Mouse (Mus musculus): ENCODE results near the gene Tex9. TPM values are rescaled to one million over a fixed set of nuclear protein-coding genes. Genes with fewer than 3 reads are reported as not detected.
A peak's percentile ranks its signal among the peaks of the same experiment; 100 is the strongest.

The Tex9 gene
- polyA plus RNA-seq, 1 experiment from 2014 or later = 44.5 TPM

DNA sequence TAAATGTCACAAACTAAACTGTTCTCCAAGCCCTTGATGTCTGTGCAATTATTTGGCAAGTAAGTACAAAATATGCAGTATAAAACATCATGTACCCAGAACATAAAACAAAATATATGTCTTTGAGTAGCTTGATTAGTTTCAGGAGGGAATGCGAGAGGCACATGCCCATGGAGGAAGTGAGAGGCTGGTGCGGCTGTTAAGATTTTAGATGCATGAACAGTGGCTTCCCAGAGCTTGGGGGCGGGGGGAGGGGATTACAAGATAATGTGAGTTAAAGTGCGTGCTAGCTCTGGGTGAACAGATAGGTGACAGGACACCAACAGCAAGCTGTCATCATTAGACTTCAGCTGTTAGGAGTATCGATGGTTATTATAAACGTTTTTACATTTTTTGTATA is 40.9 kb downstream of the Tex9 start:
- Histone ChIP-seq H3K4me2 (no peak overlapping the region), H3K27ac (no peak overlapping the region), H3K36me3 (peaks cover 61% of the 10 kb centered on the region), H3K4me1 (no peaks in the 10 kb centered on the region), H3K9ac (no peak overlapping the region), H3K4me3 (no peak overlapping the region), H3K27me3 (no peaks in the 10 kb centered on the region), H3K9me3 (no peaks in the 10 kb centered on the region)
- no peak for ATAC-seq (ENCODE audit: insufficient number of reproducible peaks, insufficient read depth, low FRiP score, low TSS enrichment, low read depth)
- WGBS = 75% methylated on average over 6 of the region's 6 CpGs

DNA sequence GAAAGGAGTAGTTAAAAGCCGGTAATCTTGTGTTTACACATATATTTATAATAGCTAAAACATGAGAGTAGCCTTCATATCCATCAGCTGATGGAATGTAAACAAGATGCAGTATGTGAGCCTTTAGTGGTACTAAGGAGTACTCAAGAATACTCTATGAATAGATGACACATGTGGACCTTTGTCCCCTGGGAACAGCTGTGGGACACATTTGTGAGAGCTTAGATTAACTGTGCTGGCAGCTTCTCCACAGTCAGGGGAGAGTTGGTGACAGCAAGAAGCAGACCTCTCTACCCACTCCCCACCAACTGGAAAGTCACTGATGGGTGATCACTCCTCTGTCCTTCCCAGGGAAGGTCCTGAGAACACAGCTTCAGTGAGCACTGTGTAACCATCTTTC is 41.6 kb downstream of the Tex9 start:
- Histone ChIP-seq H3K36me3 (peaks cover 58% of the 10 kb centered on the region), H3K4me3 (no peak overlapping the region), H3K4me2 (no peak overlapping the region), H3K4me1 (no peaks in the 10 kb centered on the region), H3K27me3 (no peaks in the 10 kb centered on the region), H3K9me3 (no peaks in the 10 kb centered on the region), H3K9ac (no peak overlapping the region), H3K27ac (no peak overlapping the region)
- no peak for ATAC-seq (ENCODE audit: insufficient number of reproducible peaks, insufficient read depth, low FRiP score, low TSS enrichment, low read depth)
- 92% methylated on average over 1 of the region's 1 CpGs for WGBS

GRCm38 (mm10) chr9:72449841-72450240 is 42.2 kb downstream of the Tex9 start:
- ATAC-seq (ENCODE audit: insufficient number of reproducible peaks, insufficient read depth, low FRiP score, low TSS enrichment, low read depth) = no peak
- peaks cover 54% of the 10 kb centered on the region for H3K36me3 ChIP-seq
- no peak overlapping the region for H3K9ac ChIP-seq
- no peaks in the 10 kb centered on the region for H3K27me3 ChIP-seq
- WGBS = 82% methylated on average over 2 of the region's 2 CpGs
- H3K4me2 ChIP-seq = no peak overlapping the region
- no peak overlapping the region for H3K4me3 ChIP-seq
- H3K27ac ChIP-seq = no peak overlapping the region
- no peaks in the 10 kb centered on the region for H3K4me1 ChIP-seq
- no peaks in the 10 kb centered on the region for H3K9me3 ChIP-seq

- no peaks in the 10 kb centered on the region for H3K27me3 ChIP-seq
- ATAC-seq (ENCODE audit: insufficient number of reproducible peaks, insufficient read depth, low FRiP score, low TSS enrichment, low read depth) = no peak
- no peak overlapping the region for H3K4me2 ChIP-seq
- WGBS = 86% methylated on average over 7 of the region's 7 CpGs
- no peaks in the 10 kb centered on the region for H3K4me1 ChIP-seq
- H3K4me3 ChIP-seq = no peak overlapping the region
- H3K9me3 ChIP-seq = no peaks in the 10 kb centered on the region
- H3K9ac ChIP-seq = no peak overlapping the region
- H3K36me3 ChIP-seq = peaks cover 55% of the 10 kb centered on the region
- H3K27ac ChIP-seq = no peak overlapping the region
Measured at GRCm38 (mm10) chr9:72449367-72449766, 42.6 kb downstream of the Tex9 start.

DNA sequence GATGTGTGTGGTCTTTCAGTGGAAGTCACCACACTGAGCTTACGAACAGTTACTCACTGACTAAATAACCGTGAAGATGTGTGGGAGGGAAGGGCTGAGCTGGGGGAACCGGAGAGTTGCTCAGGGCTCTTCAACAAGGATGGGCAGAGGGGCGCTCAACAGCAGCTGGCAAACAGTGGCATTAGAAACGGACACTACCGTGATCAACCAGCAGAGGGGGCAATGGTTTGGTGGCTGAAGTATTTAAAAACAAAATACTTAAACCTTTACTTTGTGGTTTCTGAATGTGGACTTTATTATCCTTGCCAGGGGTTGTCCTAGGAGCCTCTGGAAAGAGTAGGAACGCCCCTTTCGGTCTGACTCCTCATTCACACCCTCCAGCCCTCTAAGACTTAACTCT is 44.0 kb downstream of the Tex9 start:
- H3K4me1 ChIP-seq = no peaks in the 10 kb centered on the region
- H3K27ac ChIP-seq = no peak overlapping the region
- H3K9ac ChIP-seq = no peak overlapping the region
- H3K36me3 ChIP-seq = peaks cover 48% of the 10 kb centered on the region
- no peaks in the 10 kb centered on the region for H3K9me3 ChIP-seq
- no peak overlapping the region for H3K4me2 ChIP-seq
- no peaks in the 10 kb centered on the region for H3K27me3 ChIP-seq
- no peak overlapping the region for H3K4me3 ChIP-seq
- ATAC-seq (ENCODE audit: insufficient number of reproducible peaks, insufficient read depth, low FRiP score, low TSS enrichment, low read depth) = no peak
- 38% methylated on average over 8 of the region's 8 CpGs for WGBS

DNA sequence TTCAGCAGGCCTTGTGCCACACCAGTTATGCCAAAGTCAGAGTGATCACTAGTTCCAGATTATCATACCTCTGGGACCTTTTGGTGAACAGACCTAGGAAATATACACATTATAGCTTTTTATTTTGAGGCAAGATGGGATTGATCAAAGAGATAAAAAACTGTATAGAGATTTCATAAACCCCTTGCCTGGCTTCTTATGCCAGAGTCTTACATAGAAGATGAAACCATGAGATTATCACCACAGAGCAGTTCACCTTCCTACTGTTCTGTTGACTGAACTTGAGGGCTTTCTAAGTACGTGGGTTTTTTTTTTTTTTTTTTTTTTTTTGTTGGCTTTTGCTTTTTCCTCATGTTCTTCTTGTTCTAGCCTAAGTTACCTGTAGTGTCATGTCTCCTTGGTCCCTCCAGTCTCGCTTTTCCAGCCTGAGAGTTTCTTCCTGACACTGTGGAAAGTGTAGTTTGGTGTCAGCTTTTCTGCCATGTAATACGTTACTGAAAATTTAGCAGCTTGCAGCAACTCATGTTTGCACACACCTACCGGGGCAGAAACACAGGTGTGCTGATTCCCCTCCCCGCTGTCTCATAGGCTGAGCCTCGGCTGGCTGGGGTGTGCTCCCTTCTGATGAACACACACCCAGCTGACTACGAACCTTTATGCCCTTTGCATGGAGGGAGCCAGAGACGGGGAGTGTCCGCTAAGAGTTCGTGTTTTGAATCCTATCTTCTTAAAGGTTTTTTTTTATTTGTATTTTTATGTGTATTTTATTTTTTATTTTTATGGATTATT is 49.9 kb downstream of the Tex9 start:
- Histone ChIP-seq H3K4me2 (no peak overlapping the region), H3K4me3 (no peak overlapping the region), H3K9me3 (no peaks in the 10 kb centered on the region), H3K36me3 (peaks cover 22% of the 10 kb centered on the region), H3K4me1 (peaks cover 15% of the 10 kb centered on the region), H3K9ac (no peak overlapping the region), H3K27me3 (no peaks in the 10 kb centered on the region), H3K27ac (no peak overlapping the region)
- WGBS = 90% methylated on average over 10 of the region's 10 CpGs
- ATAC-seq (ENCODE audit: insufficient number of reproducible peaks, insufficient read depth, low FRiP score, low TSS enrichment, low read depth) = no peak

- no peak overlapping the region for H3K9ac ChIP-seq
- no peak overlapping the region for H3K4me2 ChIP-seq
- ATAC-seq (ENCODE audit: insufficient number of reproducible peaks, insufficient read depth, low FRiP score, low TSS enrichment, low read depth) = no peak
- H3K36me3 ChIP-seq = peaks cover 13% of the 10 kb centered on the region
- H3K4me1 ChIP-seq = peaks cover 15% of the 10 kb centered on the region
- H3K27ac ChIP-seq = no peak overlapping the region
- 84% methylated on average over 8 of the region's 8 CpGs for WGBS
- H3K27me3 ChIP-seq = no peaks in the 10 kb centered on the region
- no peaks in the 10 kb centered on the region for H3K9me3 ChIP-seq
- H3K4me3 ChIP-seq = no peak overlapping the region
Measured at GRCm38 (mm10) chr9:72440948-72441926, 50.8 kb downstream of the Tex9 start.

DNA sequence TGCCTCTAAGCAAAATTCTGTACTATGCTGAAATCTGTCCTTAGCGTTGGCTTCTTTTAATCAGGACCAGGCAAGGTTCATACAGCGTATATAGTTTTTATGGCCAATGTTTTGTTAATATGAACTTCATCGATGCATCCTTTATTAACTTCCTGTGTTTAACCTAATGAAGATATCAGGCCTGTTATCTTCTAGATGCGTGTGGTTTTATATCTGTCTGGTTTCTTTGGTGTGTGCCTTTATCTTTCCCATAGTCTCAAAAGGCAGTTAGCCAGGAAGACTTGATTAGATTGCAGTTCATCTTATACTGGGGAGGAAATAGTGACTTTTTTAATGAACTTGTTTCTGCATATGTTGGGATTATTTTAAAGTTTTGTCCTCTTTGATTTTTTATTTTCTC is 51.7 kb downstream of the Tex9 start:
- Histone ChIP-seq H3K4me3 (no peak overlapping the region), H3K27me3 (no peaks in the 10 kb centered on the region), H3K27ac (no peak overlapping the region), H3K36me3 (peaks cover 10% of the 10 kb centered on the region; the same call in 1 of the 2 replicates), H3K4me2 (no peak overlapping the region), H3K4me1 (peaks cover 16% of the 10 kb centered on the region), H3K9me3 (no peaks in the 10 kb centered on the region), H3K9ac (no peak overlapping the region)
- no peak for ATAC-seq (ENCODE audit: insufficient number of reproducible peaks, insufficient read depth, low FRiP score, low TSS enrichment, low read depth)
- WGBS = 86% methylated on average over 4 of the region's 4 CpGs

DNA sequence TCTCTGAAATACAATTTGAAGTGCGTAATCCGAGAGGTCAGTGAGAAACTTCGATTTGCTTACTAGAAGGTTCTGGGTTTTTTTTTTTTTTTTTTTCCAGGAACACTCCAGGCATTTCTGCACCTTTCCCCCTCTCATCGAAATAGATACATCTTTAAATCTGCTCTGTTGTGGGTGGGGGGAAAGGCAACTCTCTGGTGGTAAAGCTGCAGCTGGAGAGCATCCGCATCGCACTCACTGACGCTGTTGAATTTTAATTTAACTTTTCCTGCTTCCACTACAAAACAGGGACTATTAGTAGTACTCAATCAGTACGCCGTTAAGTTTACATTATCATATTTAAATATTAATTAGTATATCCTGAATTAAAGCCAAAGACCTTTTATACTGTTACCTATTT is 53.3 kb downstream of the Tex9 start:
- no peaks in the 10 kb centered on the region for H3K9me3 ChIP-seq
- H3K36me3 ChIP-seq = peaks cover 5% of the 10 kb centered on the region; the same call in 1 of the 2 replicates
- peak overlapping the region; percentile 84 for H3K4me2 ChIP-seq
- peaks cover 22% of the 10 kb centered on the region for H3K4me1 ChIP-seq
- 2% methylated on average over 9 of the region's 9 CpGs for WGBS
- ATAC-seq (ENCODE audit: insufficient number of reproducible peaks, insufficient read depth, low FRiP score, low TSS enrichment, low read depth) = no peak
- H3K9ac ChIP-seq = peak overlapping the region; percentile 72
- H3K27ac ChIP-seq = peak overlapping the region; percentile 64; the same call in 1 of the 2 replicates
- H3K4me3 ChIP-seq = peak overlapping the region; percentile 68
- no peaks in the 10 kb centered on the region for H3K27me3 ChIP-seq

GRCm38 (mm10) chr9:72437822-72438701 is 54.0 kb downstream of the Tex9 start, which contains the start of gene Mns1:
Gene Mns1 (plus strand): TSS chr9:72438011.
- Histone ChIP-seq H3K36me3 (no peaks in the 10 kb centered on the region), H3K4me2 (peak within 1 kb of the TSS; percentile 84), H3K9me3 (no peaks in the 10 kb centered on the region), H3K4me3 (peak within 1 kb of the TSS; percentile 68), H3K4me1 (peaks cover 22% of the 10 kb centered on the region), H3K27me3 (no peaks in the 10 kb centered on the region), H3K9ac (peak within 1 kb of the TSS; percentile 72), H3K27ac (peak within 1 kb of the TSS; percentile 64; the same call in 1 of the 2 replicates)
- peak; percentile 97 for ATAC-seq (ENCODE audit: insufficient number of reproducible peaks, insufficient read depth, low FRiP score, low TSS enrichment, low read depth)
- 1% methylated on average over 43 of the region's 43 CpGs for WGBS

GRCm38 (mm10) chr9:72434876-72435275 is 57.1 kb downstream of the Tex9 start:
- H3K9me3 ChIP-seq = no peaks in the 10 kb centered on the region
- peaks cover 17% of the 10 kb centered on the region for H3K4me1 ChIP-seq
- no peaks in the 10 kb centered on the region for H3K36me3 ChIP-seq
- no peak overlapping the region for H3K27ac ChIP-seq
- ATAC-seq (ENCODE audit: insufficient number of reproducible peaks, insufficient read depth, low FRiP score, low TSS enrichment, low read depth) = no peak
- no peak overlapping the region for H3K9ac ChIP-seq
- H3K4me3 ChIP-seq = peak overlapping the region; percentile 9; the same call in 1 of the 2 replicates
- no peaks in the 10 kb centered on the region for H3K27me3 ChIP-seq
- 42% methylated on average over 9 of the region's 9 CpGs for WGBS
- H3K4me2 ChIP-seq = peak overlapping the region; percentile 27
